Mouse (Mus musculus): ENCODE data around the gene Plcg2. TPM values are rescaled to one million over a fixed set of nuclear protein-coding genes. Genes with fewer than 3 reads are reported as not detected.

Plcg2 gene
- polyA plus RNA-seq, 1 experiment from 2014 or later = 6.1 TPM

- Histone ChIP-seq H3K4me1 (peaks cover 19% of the 10 kb centered on the region), H3K4me3 (no peak overlapping the region), H3K9me3 (no peaks in the 10 kb centered on the region), H3K27ac (peak overlapping the region; percentile 85; the same call in 1 of the 2 replicates), H3K27me3 (ENCODE audit: poor library complexity, severe bottlenecking) (no peaks in the 10 kb centered on the region), H3K36me3 (replicated peaks) (no peaks in the 10 kb centered on the region)
- 23% methylated on average over 3 of the region's 3 CpGs for WGBS
- DNase-seq (ENCODE audit: extremely low spot score, low spot score) = peak; percentile 67
Observed at GRCm38 (mm10) chr8:117471174-117471573, 26.9 kb upstream of the Plcg2 start.

- no peaks in the 10 kb centered on the region for H3K9me3 ChIP-seq
- H3K27ac ChIP-seq = no peak overlapping the region
- H3K36me3 ChIP-seq (replicated peaks) = no peaks in the 10 kb centered on the region
- H3K4me3 ChIP-seq = no peak overlapping the region
- H3K27me3 ChIP-seq (ENCODE audit: poor library complexity, severe bottlenecking) = no peaks in the 10 kb centered on the region
- no peak for DNase-seq (ENCODE audit: extremely low spot score, low spot score)
- H3K4me1 ChIP-seq = peaks cover 19% of the 10 kb centered on the region
- WGBS = 82% methylated on average over 9 of the region's 9 CpGs
Observed at GRCm38 (mm10) chr8:117471655-117472054, 26.4 kb upstream of the Plcg2 start.

GRCm38 (mm10) chr8:117472332-117472731, 25.8 kb upstream of the Plcg2 start:
- H3K4me3 ChIP-seq = no peak overlapping the region
- H3K27ac ChIP-seq = no peak overlapping the region
- no peak for DNase-seq (ENCODE audit: extremely low spot score, low spot score)
- H3K36me3 ChIP-seq (replicated peaks) = no peaks in the 10 kb centered on the region
- WGBS = 92% methylated on average over 4 of the region's 4 CpGs
- H3K4me1 ChIP-seq = peaks cover 19% of the 10 kb centered on the region
- H3K9me3 ChIP-seq = no peaks in the 10 kb centered on the region
- H3K27me3 ChIP-seq (ENCODE audit: poor library complexity, severe bottlenecking) = no peaks in the 10 kb centered on the region

GRCm38 (mm10) chr8:117474944-117475343, 23.1 kb upstream of the Plcg2 start:
- H3K27me3 ChIP-seq (ENCODE audit: poor library complexity, severe bottlenecking) = no peaks in the 10 kb centered on the region
- peak; percentile 93 for DNase-seq (ENCODE audit: extremely low spot score, low spot score)
- peaks cover 1% of the 10 kb centered on the region; the same call in 1 of the 2 replicates for H3K9me3 ChIP-seq
- no peaks in the 10 kb centered on the region for H3K36me3 ChIP-seq (replicated peaks)
- peaks cover 13% of the 10 kb centered on the region for H3K4me1 ChIP-seq
- no peak overlapping the region for H3K4me3 ChIP-seq
- no peak overlapping the region for H3K27ac ChIP-seq
- 1% methylated on average over 5 of the region's 5 CpGs for WGBS

GRCm38 (mm10) chr8:117475819-117476218, 22.3 kb upstream of the Plcg2 start:
- no peaks in the 10 kb centered on the region for H3K36me3 ChIP-seq (replicated peaks)
- WGBS = 87% methylated on average over 7 of the region's 7 CpGs
- no peak overlapping the region for H3K4me3 ChIP-seq
- no peak for DNase-seq (ENCODE audit: extremely low spot score, low spot score)
- no peaks in the 10 kb centered on the region for H3K27me3 ChIP-seq (ENCODE audit: poor library complexity, severe bottlenecking)
- no peak overlapping the region for H3K27ac ChIP-seq
- H3K9me3 ChIP-seq = peaks cover 2% of the 10 kb centered on the region; the same call in 1 of the 2 replicates
- peaks cover 7% of the 10 kb centered on the region for H3K4me1 ChIP-seq

- H3K4me3 ChIP-seq = no peak overlapping the region
- DNase-seq (ENCODE audit: extremely low spot score, low spot score) = no peak
- H3K27me3 ChIP-seq (ENCODE audit: poor library complexity, severe bottlenecking) = no peaks in the 10 kb centered on the region
- peaks cover 6% of the 10 kb centered on the region; the same call in 1 of the 2 replicates for H3K4me1 ChIP-seq
- H3K9me3 ChIP-seq = peaks cover 2% of the 10 kb centered on the region; the same call in 1 of the 2 replicates
- no peak overlapping the region for H3K27ac ChIP-seq
- no peaks in the 10 kb centered on the region for H3K36me3 ChIP-seq (replicated peaks)
Observed at GRCm38 (mm10) chr8:117478082-117478481, 20.0 kb upstream of the Plcg2 start.

- H3K4me3 ChIP-seq = no peak overlapping the region
- peaks cover 6% of the 10 kb centered on the region; the same call in 1 of the 2 replicates for H3K4me1 ChIP-seq
- 95% methylated on average over 9 of the region's 9 CpGs for WGBS
- no peak overlapping the region for H3K27ac ChIP-seq
- peaks cover 2% of the 10 kb centered on the region; the same call in 1 of the 2 replicates for H3K9me3 ChIP-seq
- no peak for DNase-seq (ENCODE audit: extremely low spot score, low spot score)
- no peaks in the 10 kb centered on the region for H3K36me3 ChIP-seq (replicated peaks)
- H3K27me3 ChIP-seq (ENCODE audit: poor library complexity, severe bottlenecking) = no peaks in the 10 kb centered on the region
Observed at GRCm38 (mm10) chr8:117479996-117480395, 18.1 kb upstream of the Plcg2 start.

- 61% methylated on average over 5 of the region's 5 CpGs for WGBS
- Histone ChIP-seq H3K9me3 (peaks cover 2% of the 10 kb centered on the region; the same call in 1 of the 2 replicates), H3K4me1 (peaks cover 6% of the 10 kb centered on the region; the same call in 1 of the 2 replicates), H3K36me3 (replicated peaks) (no peaks in the 10 kb centered on the region), H3K4me3 (no peak overlapping the region), H3K27me3 (ENCODE audit: poor library complexity, severe bottlenecking) (no peaks in the 10 kb centered on the region), H3K27ac (no peak overlapping the region)
- DNase-seq (ENCODE audit: extremely low spot score, low spot score) = no peak
Observed at GRCm38 (mm10) chr8:117480516-117480915, 17.6 kb upstream of the Plcg2 start.

- H3K27me3 ChIP-seq (ENCODE audit: poor library complexity, severe bottlenecking) = no peaks in the 10 kb centered on the region
- no peak overlapping the region for H3K27ac ChIP-seq
- WGBS = 93% methylated on average over 5 of the region's 5 CpGs
- no peaks in the 10 kb centered on the region for H3K36me3 ChIP-seq (replicated peaks)
- peaks cover 6% of the 10 kb centered on the region; the same call in 1 of the 2 replicates for H3K4me1 ChIP-seq
- DNase-seq (ENCODE audit: extremely low spot score, low spot score) = no peak
- H3K9me3 ChIP-seq = peaks cover 2% of the 10 kb centered on the region; the same call in 1 of the 2 replicates
- H3K4me3 ChIP-seq = no peak overlapping the region
Observed at GRCm38 (mm10) chr8:117481830-117482229, 16.3 kb upstream of the Plcg2 start.

- DNase-seq (ENCODE audit: extremely low spot score, low spot score) = no peak
- Histone ChIP-seq H3K36me3 (replicated peaks) (no peaks in the 10 kb centered on the region), H3K27ac (no peak overlapping the region), H3K9me3 (peaks cover 2% of the 10 kb centered on the region; the same call in 1 of the 2 replicates), H3K4me3 (no peak overlapping the region), H3K4me1 (peaks cover 6% of the 10 kb centered on the region; the same call in 1 of the 2 replicates), H3K27me3 (ENCODE audit: poor library complexity, severe bottlenecking) (no peaks in the 10 kb centered on the region)
- WGBS = 87% methylated on average over 8 of the region's 8 CpGs
Observed at GRCm38 (mm10) chr8:117484731-117485130, 13.4 kb upstream of the Plcg2 start.

GRCm38 (mm10) chr8:117485316-117485715, 12.8 kb upstream of the Plcg2 start:
- H3K4me1 ChIP-seq = peaks cover 6% of the 10 kb centered on the region; the same call in 1 of the 2 replicates
- no peak for DNase-seq (ENCODE audit: extremely low spot score, low spot score)
- 93% methylated on average over 1 of the region's 1 CpGs for WGBS
- H3K27me3 ChIP-seq (ENCODE audit: poor library complexity, severe bottlenecking) = no peaks in the 10 kb centered on the region
- H3K36me3 ChIP-seq (replicated peaks) = no peaks in the 10 kb centered on the region
- H3K27ac ChIP-seq = no peak overlapping the region
- H3K4me3 ChIP-seq = no peak overlapping the region
- no peaks in the 10 kb centered on the region for H3K9me3 ChIP-seq

- H3K9me3 ChIP-seq = no peaks in the 10 kb centered on the region
- no peak overlapping the region for H3K27ac ChIP-seq
- DNase-seq (ENCODE audit: extremely low spot score, low spot score) = no peak
- WGBS = 87% methylated on average over 10 of the region's 10 CpGs
- H3K27me3 ChIP-seq (ENCODE audit: poor library complexity, severe bottlenecking) = peaks cover 4% of the 10 kb centered on the region
- no peak overlapping the region for H3K4me3 ChIP-seq
- H3K36me3 ChIP-seq (replicated peaks) = no peaks in the 10 kb centered on the region
- peaks cover 3% of the 10 kb centered on the region for H3K4me1 ChIP-seq
Observed at GRCm38 (mm10) chr8:117488246-117489005, 9.7 kb upstream of the Plcg2 start.

- Histone ChIP-seq H3K4me1 (peaks cover 16% of the 10 kb centered on the region), H3K27me3 (ENCODE audit: poor library complexity, severe bottlenecking) (peaks cover 36% of the 10 kb centered on the region), H3K4me3 (no peak overlapping the region), H3K27ac (no peak overlapping the region), H3K36me3 (replicated peaks) (no peaks in the 10 kb centered on the region), H3K9me3 (no peaks in the 10 kb centered on the region)
- no peak for DNase-seq (ENCODE audit: extremely low spot score, low spot score)
- 18% methylated on average over 9 of the region's 9 CpGs for WGBS
Observed at GRCm38 (mm10) chr8:117493543-117493942, 4.5 kb upstream of the Plcg2 start.

All from forebrain, embryonic 10.5 days (tissue).